In genomic region chr2:65414237-65414636, GRCm38 (mm10) we compare ENCODE assay signal across 8 mouse cellular contexts. TPM values are rescaled to one million over a fixed set of nuclear protein-coding genes. Genes with fewer than 3 reads are reported as not detected.
DNase-seq lines count a peak whose midpoint lies in the region; ATAC-seq and TF ChIP-seq lines count a peak whose summit lies in the region.

No protein-coding gene starts in this region.

- H3K4me2 ChIP-seq in heart, embryonic 16.5 days (ENCODE audit: low read depth, low read length) = peak overlapping the region; percentile 76
- H3K4me2 ChIP-seq in lung, postnatal 0 days (replicated peaks; ENCODE audit: low read depth, low read length) = peak overlapping the region; percentile 56

- TF ChIP-seq CTCF in lung, postnatal 0 days (IDR thresholded peaks at IDR 0.05) = no peak
- TF ChIP-seq CTCF in olfactory bulb, adult 2 months (IDR thresholded peaks at IDR 0.05; ENCODE audit: insufficient read depth, low read depth, low read length) = no peak

- no peaks in the 10 kb centered on the region for H3K36me3 ChIP-seq in heart, embryonic 16.5 days (ENCODE audit: control insufficient read depth, insufficient read depth)
- no peaks in the 10 kb centered on the region for H3K36me3 ChIP-seq in lung, postnatal 0 days (ENCODE audit: insufficient read depth, low read length)

- H3K9me3 ChIP-seq in heart, embryonic 16.5 days (replicated peaks; ENCODE audit: control insufficient read depth, low read length) = no peaks in the 10 kb centered on the region
- H3K9me3 ChIP-seq in lung, postnatal 0 days (ENCODE audit: low read length) = no peaks in the 10 kb centered on the region

- H3K4me3 ChIP-seq in heart, embryonic 16.5 days (ENCODE audit: low read length) = peak overlapping the region; percentile 55
- peak overlapping the region; percentile 31 for H3K4me3 ChIP-seq in lung, postnatal 0 days (ENCODE audit: low read depth, low read length)
- H3K4me3 ChIP-seq in olfactory bulb, adult 2 months (ENCODE audit: insufficient read depth, low read depth, low read length) = peak overlapping the region; percentile 25

- peaks cover 5% of the 10 kb centered on the region for H3K4me1 ChIP-seq in heart, embryonic 16.5 days (ENCODE audit: control insufficient read depth, insufficient read depth, low read length)
- H3K4me1 ChIP-seq in lung, postnatal 0 days (ENCODE audit: insufficient read depth, low read depth, low read length) = no peaks in the 10 kb centered on the region
- no peaks in the 10 kb centered on the region; the same call in 1 of the 2 replicates for H3K4me1 ChIP-seq in olfactory bulb, adult 2 months (ENCODE audit: control insufficient read depth, insufficient read depth, low read length)

- TF ChIP-seq POLR2A in olfactory bulb, adult 2 months (IDR thresholded peaks at IDR 0.05; ENCODE audit: insufficient read depth, low read depth, low read length) = no peak

- WGBS in heart, embryonic 16.5 days = under 1% methylated on average over 7 of the region's 7 CpGs
- under 1% methylated on average over 7 of the region's 7 CpGs for whole genome bisulfite sequencing in lung, postnatal 0 days
- WGBS in olfactory bulb, adult 2 months = 0% methylated on average over 7 of the region's 7 CpGs

- H3K27ac ChIP-seq in heart, embryonic 16.5 days (ENCODE audit: low read length) = peak overlapping the region; percentile 26
- no peak overlapping the region for H3K27ac ChIP-seq in lung, postnatal 0 days (ENCODE audit: low read length)
- H3K27ac ChIP-seq in olfactory bulb, adult 2 months (ENCODE audit: insufficient read depth, low read depth, low read length) = peak overlapping the region; percentile 79

- H3K9ac ChIP-seq in heart, embryonic 16.5 days (ENCODE audit: low read length) = peak overlapping the region; percentile 50
- H3K9ac ChIP-seq in lung, postnatal 0 days (replicated peaks; ENCODE audit: low read depth) = no peak overlapping the region

- ATAC-seq in heart, embryonic 16.5 days (replicated peaks; ENCODE audit: extremely low read depth, insufficient read depth, low FRiP score) = peak; percentile 93
- peak; percentile 86 for ATAC-seq in lung, postnatal 0 days

- TF ChIP-seq EP300 in lung, postnatal 0 days (IDR thresholded peaks at IDR 0.05) = no peak

- peak; percentile 8 for DNase-seq in urinary bladder, postnatal 14 days (ENCODE audit: low spot score)
- no peak for DNase-seq in urinary bladder, adult 2 months (ENCODE audit: low spot score)
- peak; percentile 82 for DNase-seq in embryo, embryonic 9.5 days (ENCODE audit: extremely low spot score)
- DNase-seq in kidney, postnatal 10 days = peak; percentile 74
- DNase-seq in lung, postnatal 0 days (ENCODE audit: low spot score) = peak; percentile 59
- no peak for DNase-seq in spleen, adult 12 weeks (ENCODE audit: low spot score)

- no peaks in the 10 kb centered on the region for H3K27me3 ChIP-seq in heart, embryonic 16.5 days (ENCODE audit: control insufficient read depth, insufficient read depth, low read length)
- no peaks in the 10 kb centered on the region for H3K27me3 ChIP-seq in lung, postnatal 0 days (replicated peaks; ENCODE audit: insufficient read depth, low read length)

RNA-seq across cellular contexts. Expression of gene Slc38a11, which starts 50.4 kb away (rescaled TPM):
- 1.9 and 2.9 TPM in 2 replicates for polyA plus RNA-seq in urinary bladder, adult 2 months (2012; rRNA removed)
- polyA plus RNA-seq in heart, embryonic 16.5 days (2015; fragmentation: Nextera tagmentation; extraction: Ambion mirVana) = 0.25 TPM in 1 of 2 replicates, not detected in the other
- 0.23 and 0.51 TPM in 2 replicates for polyA plus RNA-seq in lung, postnatal 0 days (2015; fragmentation: Nextera tagmentation; extraction: Ambion mirVana)
- polyA plus RNA-seq in olfactory bulb, adult 2 months (2012; ENCODE audit: insufficient read depth, insufficient read length, low replicate concordance, missing spikeins) = not detected in 2 replicates

Comparison
In these comparisons a context has a peak if more than half of its experiments do, and no peak if none do; other contexts are left out.
1. DNase-seq: peak in urinary bladder, postnatal 14 days (single experiment), embryo, embryonic 9.5 days (single experiment), kidney, postnatal 10 days (single experiment) and lung, postnatal 0 days (single experiment); none in urinary bladder, adult 2 months (single experiment) and spleen, adult 12 weeks (single experiment).
2. Peak in every context shown above with its lines, with median percentiles within 50 percentile points of each other: H3K4me3 ChIP-seq.